Mouse (Mus musculus) midbrain, embryonic 15.5 days (tissue): Measurements from ENCODE around the gene Rnf10. TPM values are rescaled to one million over a fixed set of nuclear protein-coding genes. Genes with fewer than 3 reads are reported as not detected.

Experiments
- ATAC-seq: fragments of 200-750 bp; cut with Nextera tagmentation; replicated peaks from 2 replicates; pipeline ENCODE4 v1.8.0; 2017; ENCODE audit warnings: moderate TSS enrichment
- H3K27ac ChIP-seq: fragments of 300-500 bp; sonication (generic); 2 replicates; pipeline ENCODE4 v1.5.1; 2015; ENCODE audit warnings: mild to moderate bottlenecking, inconsistent platforms
- H3K27me3 ChIP-seq: fragments of 300-500 bp; sonication (generic); replicated peaks from 2 replicates; pipeline ENCODE4 v1.6.1; 2015; ENCODE audit warnings: inconsistent platforms
- H3K36me3 ChIP-seq: fragments of 300-500 bp; sonication (generic); replicated peaks from 2 replicates; pipeline ENCODE4 v1.6.1; 2015; ENCODE audit warnings: inconsistent platforms
- H3K4me1 ChIP-seq: fragments of 300-500 bp; sonication (generic); 2 replicates; pipeline ENCODE4 v1.6.1; 2015; ENCODE audit warnings: inconsistent platforms
- H3K4me2 ChIP-seq: fragments of 300-500 bp; sonication (generic); 2 replicates; pipeline ENCODE4 v1.6.1; 2015; ENCODE audit warnings: inconsistent platforms, mild to moderate bottlenecking, moderate library complexity
- H3K4me3 ChIP-seq: fragments of 300-500 bp; sonication (generic); 2 replicates; pipeline ENCODE4 v1.5.1; 2015; ENCODE audit warnings: mild to moderate bottlenecking, inconsistent platforms
- H3K9ac ChIP-seq: fragments of 300-500 bp; sonication (generic); 2 replicates; pipeline ENCODE4 v1.6.1; 2015; ENCODE audit warnings: mild to moderate bottlenecking, inconsistent platforms
- H3K9me3 ChIP-seq: fragments of 300-500 bp; sonication (generic); 2 replicates; pipeline ENCODE4 v1.6.1; 2016; ENCODE audit warnings: inconsistent platforms
- WGBS: fragments of 180-500 bp; shearing (Covaris S2); methylation state at CpG from one replicate; pipeline ENCODE4 v1.1.7; 2015; ENCODE audit warnings: mixed read lengths; 5-methylcytosine and 5-hydroxymethylcytosine counted together
- polyA plus RNA-seq: library from polyadenylated mRNA; unstranded; fragments of >200 nt; fragmentation: Nextera tagmentation; extraction: Ambion mirVana; gene quantifications from 2 replicates; pipeline ENCODE4 v1.2.1, GENCODE M21; 2015

The Rnf10 gene
- polyA plus RNA-seq, 1 experiment from 2014 or later: 202 TPM

DNA sequence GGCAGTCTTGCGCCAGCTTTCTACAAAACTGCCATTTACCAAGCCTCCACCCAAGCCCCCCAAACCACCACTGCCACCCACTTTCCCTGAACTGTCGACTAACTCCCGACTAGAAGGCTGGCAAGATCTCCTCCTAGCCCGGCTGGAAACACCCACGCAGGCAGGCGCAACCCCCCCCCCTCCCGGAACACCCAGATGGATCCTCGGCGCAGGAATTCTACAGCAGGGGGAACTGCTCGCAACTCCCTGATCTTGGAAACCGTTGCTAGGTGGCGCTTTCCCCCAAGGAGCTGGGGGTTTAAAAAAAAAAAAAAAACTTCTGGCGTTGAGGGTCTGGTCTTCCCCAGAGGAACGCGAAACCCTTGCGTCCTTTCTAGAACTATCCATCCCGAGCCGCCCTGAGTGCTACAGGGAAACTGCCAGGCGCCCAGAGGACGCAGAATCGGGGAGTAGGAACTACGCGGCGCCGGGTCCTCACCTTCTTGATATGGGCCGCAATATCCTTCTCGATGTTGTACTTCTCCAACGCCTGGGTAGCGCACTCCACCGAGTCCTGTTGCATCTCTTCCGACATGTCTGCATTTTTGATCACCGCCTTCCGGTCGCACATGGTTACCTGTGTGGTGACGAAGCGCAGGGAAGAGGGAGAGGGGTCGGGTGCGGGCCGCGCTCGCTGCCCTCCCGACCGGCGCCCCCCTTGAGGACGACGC is 27.5 kb upstream of the Rnf10 start:
- Histone ChIP-seq H3K27me3 (no peaks in the 10 kb centered on the region), H3K4me3 (peak overlapping the region; percentile 62), H3K4me1 (peaks cover 29% of the 10 kb centered on the region), H3K4me2 (peak overlapping the region; percentile 57), H3K9ac (peak overlapping the region; percentile 70), H3K9me3 (no peaks in the 10 kb centered on the region), H3K27ac (peak overlapping the region; percentile 91), H3K36me3 (peaks cover 16% of the 10 kb centered on the region)
- peak; percentile 69 for ATAC-seq
- WGBS: 1% methylated on average over 46 of the region's 46 CpGs

DNA sequence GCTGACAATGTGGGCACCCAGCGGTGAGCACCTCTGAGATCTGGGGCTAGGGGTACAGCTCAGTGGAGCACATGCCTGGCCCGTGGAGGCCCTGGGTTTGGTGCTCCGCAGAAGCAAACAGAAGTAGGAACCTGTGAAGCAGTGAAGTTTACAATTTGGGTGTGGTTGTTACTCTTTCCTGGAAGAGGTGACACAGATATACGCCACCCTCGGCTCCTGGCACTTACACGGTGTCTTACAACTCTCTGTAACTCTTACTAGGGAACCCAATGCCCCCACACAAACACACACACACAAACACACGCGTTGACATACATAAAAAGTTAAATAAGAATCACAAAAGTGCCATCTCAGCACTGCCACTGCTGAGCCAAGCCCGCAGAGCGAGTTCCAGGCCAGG is 23.6 kb upstream of the Rnf10 start:
- no peak overlapping the region for H3K4me2 ChIP-seq
- H3K4me1 ChIP-seq: peaks cover 22% of the 10 kb centered on the region
- ATAC-seq: no peak
- no peak overlapping the region for H3K4me3 ChIP-seq
- peaks cover 16% of the 10 kb centered on the region for H3K36me3 ChIP-seq
- no peaks in the 10 kb centered on the region for H3K27me3 ChIP-seq
- no peak overlapping the region for H3K27ac ChIP-seq
- no peaks in the 10 kb centered on the region for H3K9me3 ChIP-seq
- no peak overlapping the region for H3K9ac ChIP-seq
- 89% methylated on average over 10 of the region's 10 CpGs for WGBS

DNA sequence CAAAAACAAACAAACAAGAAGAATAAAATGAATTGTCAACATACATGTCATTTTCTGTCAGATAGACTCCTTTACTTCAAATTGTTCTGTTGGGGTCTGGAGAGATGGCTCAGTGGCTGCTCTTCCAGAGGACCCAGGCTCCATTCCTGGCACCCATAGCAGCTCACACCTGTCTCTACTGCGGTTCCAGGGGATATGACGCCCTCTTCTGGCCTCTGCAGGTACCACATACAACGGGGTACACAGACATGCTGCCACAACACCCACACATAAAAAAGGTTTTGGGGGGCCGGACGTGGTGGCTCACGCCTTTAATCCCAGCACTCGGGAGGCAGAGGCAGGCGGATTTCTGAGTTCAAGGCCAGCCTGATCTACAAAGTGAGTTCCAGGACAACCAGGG is 21.5 kb upstream of the Rnf10 start:
- no peaks in the 10 kb centered on the region for H3K9me3 ChIP-seq
- H3K27ac ChIP-seq: no peak overlapping the region
- peaks cover 14% of the 10 kb centered on the region for H3K4me1 ChIP-seq
- WGBS: 89% methylated on average over 8 of the region's 8 CpGs
- no peak for ATAC-seq
- no peak overlapping the region for H3K4me3 ChIP-seq
- H3K36me3 ChIP-seq: peaks cover 29% of the 10 kb centered on the region
- H3K4me2 ChIP-seq: no peak overlapping the region
- no peak overlapping the region for H3K9ac ChIP-seq
- no peaks in the 10 kb centered on the region for H3K27me3 ChIP-seq

DNA sequence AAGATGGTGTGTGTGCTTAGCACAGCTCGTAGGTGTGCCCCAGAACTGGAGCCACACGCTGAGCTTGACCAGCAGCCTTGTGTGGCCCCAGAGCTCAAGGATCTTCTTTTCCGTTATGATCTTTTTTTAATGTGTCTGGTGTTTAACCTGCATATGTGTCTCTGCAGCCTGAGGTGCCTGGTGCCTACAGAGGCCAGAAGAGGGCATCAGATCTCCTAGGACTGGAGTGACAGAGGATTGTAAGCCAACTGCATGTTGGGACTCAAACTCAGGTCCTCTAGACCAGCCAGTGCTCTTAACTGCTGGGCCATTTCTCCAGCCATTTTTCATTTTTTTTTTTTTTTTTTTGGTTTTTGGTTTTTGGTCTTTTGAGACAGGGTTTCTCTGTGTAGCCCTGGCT is 12.0 kb upstream of the Rnf10 start:
- Histone ChIP-seq H3K4me2 (no peak overlapping the region), H3K9ac (no peak overlapping the region), H3K9me3 (no peaks in the 10 kb centered on the region), H3K4me3 (no peak overlapping the region), H3K27me3 (no peaks in the 10 kb centered on the region), H3K4me1 (peaks cover 12% of the 10 kb centered on the region), H3K27ac (no peak overlapping the region), H3K36me3 (peaks cover 35% of the 10 kb centered on the region)
- 90% methylated on average over 3 of the region's 3 CpGs for WGBS
- ATAC-seq: no peak

DNA sequence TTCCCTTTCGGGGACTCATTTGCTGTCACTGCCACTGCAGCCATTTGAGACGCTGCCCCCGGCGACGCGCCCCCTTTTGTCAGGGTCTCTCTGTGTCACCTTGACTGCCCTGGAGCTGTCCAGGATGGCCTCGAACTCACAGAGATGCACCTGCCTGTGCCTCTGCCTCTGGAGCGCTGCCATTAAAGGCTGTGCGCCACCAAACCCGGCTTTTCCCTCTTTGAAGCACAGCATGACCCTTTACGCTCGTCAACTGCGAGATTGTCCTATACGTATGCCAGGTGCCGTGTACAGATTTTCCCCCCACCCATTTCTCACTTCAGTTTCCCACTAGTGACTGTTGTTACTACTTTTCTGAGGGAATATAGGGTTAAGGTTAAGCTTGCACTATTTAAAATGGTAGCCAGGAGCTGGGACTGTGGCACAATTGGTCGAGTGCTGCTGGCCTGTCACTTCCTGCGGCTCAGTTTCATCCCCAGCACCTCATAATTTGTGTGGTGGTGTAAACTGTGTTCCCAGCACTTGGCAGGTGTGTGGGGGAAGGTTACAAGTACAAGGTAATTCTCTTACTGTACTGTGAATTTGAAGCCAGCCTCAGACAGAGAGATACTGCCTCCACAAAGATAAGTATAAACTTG is 7.5 kb upstream of the Rnf10 start:
- Histone ChIP-seq H3K9ac (peak overlapping the region; percentile 81), H3K4me3 (peak overlapping the region; percentile 86), H3K4me1 (peaks cover 12% of the 10 kb centered on the region), H3K36me3 (peaks cover 15% of the 10 kb centered on the region), H3K27me3 (no peaks in the 10 kb centered on the region), H3K27ac (peak overlapping the region; percentile 68), H3K4me2 (peak overlapping the region; percentile 65), H3K9me3 (no peaks in the 10 kb centered on the region)
- 8% methylated on average over 17 of the region's 17 CpGs for WGBS
- no peak for ATAC-seq

DNA sequence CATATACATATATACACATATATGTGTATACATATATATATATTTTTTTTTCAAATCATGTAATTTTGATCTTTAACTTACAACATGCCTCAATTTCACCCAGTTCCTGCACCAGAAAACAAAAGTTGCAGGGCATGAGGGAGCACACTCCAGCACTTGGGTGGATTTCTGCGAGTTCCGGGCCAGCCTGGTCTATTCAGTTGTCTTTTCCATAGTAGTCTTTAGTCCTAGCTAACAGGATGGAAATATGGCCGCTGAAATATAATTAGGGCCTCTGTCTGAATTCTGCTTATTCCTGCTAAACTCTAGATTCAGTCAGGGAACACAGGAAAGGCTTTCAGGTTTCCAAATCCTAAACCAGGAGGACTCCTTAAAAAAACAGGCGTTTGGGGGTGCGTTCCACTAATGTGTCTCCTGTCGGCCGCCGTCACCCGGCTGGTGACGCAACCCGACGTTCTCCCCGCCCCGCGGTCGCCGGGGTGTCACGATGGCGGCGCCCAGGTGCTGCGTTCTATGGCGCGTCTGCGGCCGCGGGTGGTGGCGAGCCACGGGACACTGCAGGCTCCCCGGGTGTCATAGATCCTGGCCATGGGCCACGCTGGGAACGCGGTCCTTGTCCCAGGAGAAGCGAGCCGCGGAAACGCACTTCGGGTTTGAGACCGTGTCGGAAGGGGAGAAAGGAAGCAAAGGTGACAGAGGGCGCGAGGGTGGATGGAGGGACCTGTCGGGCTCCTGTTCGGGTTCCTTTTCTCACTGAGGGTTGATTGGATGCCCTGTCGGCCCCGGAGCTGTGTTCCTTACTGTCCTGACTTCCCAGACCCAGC is 6.7 kb upstream of the Rnf10 start, which contains the start of gene Coq5:
Gene Coq5 (plus strand): TSS at position 441 of the 824 bp plus-strand sequence.
- no peaks in the 10 kb centered on the region for H3K27me3 ChIP-seq
- H3K4me3 ChIP-seq: peak within 1 kb of the TSS; percentile 86
- WGBS: 3% methylated on average over 45 of the region's 45 CpGs
- H3K27ac ChIP-seq: peak within 1 kb of the TSS; percentile 68
- peak within 1 kb of the TSS; percentile 81 for H3K9ac ChIP-seq
- peak; percentile 89 for ATAC-seq
- H3K9me3 ChIP-seq: no peaks in the 10 kb centered on the region
- H3K4me2 ChIP-seq: peak within 1 kb of the TSS; percentile 65
- H3K36me3 ChIP-seq: peaks cover 12% of the 10 kb centered on the region
- H3K4me1 ChIP-seq: peaks cover 12% of the 10 kb centered on the region

DNA sequence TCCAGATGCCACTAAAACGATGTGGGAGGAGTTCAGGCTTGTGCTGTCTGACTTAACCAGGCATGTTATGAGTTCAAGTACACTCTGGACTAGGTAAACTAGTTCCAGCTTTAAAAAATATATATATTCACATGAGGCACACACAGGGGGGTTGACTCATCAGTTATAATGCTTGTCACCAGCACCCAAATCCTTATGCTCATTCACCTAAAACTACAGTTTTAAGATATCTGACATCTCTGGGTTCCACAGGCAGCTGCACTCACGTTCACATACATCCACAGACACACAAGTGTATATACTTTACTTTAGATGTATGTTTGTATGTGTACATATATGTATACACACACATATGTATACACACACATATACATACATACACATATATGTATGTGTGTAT is 6.1 kb upstream of the Rnf10 start:
- Histone ChIP-seq H3K27me3 (no peaks in the 10 kb centered on the region), H3K9me3 (no peaks in the 10 kb centered on the region), H3K36me3 (peaks cover 6% of the 10 kb centered on the region; the same call in 1 of the 2 replicates), H3K27ac (no peak overlapping the region), H3K9ac (no peak overlapping the region), H3K4me1 (peaks cover 14% of the 10 kb centered on the region), H3K4me2 (no peak overlapping the region), H3K4me3 (no peak overlapping the region)
- ATAC-seq: 0 out of 2 replicates have a peak, but pooled peaks have one; percentile 27
- 59% methylated on average over 2 of the region's 2 CpGs for WGBS

DNA sequence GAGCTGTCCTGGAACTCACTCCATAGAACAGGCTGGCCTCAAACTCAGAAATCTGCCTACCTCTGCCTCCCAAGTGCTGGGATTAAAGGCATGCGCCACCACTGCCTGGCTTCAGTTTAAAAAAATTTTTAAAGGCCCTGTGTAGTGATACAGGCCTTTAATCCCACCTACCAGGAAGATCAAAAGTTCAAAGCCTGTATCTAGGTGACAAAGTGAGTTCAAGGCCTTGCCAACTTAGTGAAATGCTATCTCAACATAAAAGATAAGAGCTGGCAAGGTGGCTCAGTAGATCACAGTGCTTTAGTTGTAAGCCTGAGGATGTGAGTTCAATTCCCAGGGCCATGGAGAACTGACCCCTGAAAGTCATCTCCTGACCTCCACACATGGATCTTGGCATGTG is 5.4 kb upstream of the Rnf10 start:
- Histone ChIP-seq H3K4me2 (no peak overlapping the region), H3K4me1 (peaks cover 20% of the 10 kb centered on the region), H3K27ac (no peak overlapping the region), H3K27me3 (no peaks in the 10 kb centered on the region), H3K9ac (no peak overlapping the region), H3K36me3 (0 out of 2 replicates have a peak, but pooled peaks cover 2% of the 10 kb centered on the region), H3K4me3 (no peak overlapping the region), H3K9me3 (no peaks in the 10 kb centered on the region)
- ATAC-seq: no peak
- WGBS: 74% methylated on average over 1 of the region's 1 CpGs

DNA sequence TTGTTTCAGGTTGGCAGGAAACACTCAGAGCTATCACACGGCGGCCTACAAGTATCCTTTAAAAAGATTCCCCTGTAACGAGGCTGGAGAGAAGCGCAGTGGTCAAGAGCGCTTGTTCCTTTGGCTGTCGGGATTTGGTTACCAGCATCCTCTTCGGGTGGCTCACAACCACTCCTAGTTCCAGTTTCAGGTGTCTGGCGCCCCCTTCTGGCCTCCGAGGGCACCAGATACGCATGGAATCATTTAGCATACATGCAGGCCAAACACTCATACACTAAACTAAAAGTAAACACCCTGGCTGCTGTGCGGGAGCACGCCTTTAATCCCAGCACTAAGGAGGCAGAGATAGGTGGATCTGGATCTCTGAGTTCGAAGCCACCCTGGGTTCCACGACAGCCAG is 3.3 kb upstream of the Rnf10 start:
- no peak overlapping the region for H3K27ac ChIP-seq
- no peaks in the 10 kb centered on the region for H3K36me3 ChIP-seq
- no peak overlapping the region for H3K9ac ChIP-seq
- ATAC-seq: no peak
- WGBS: 34% methylated on average over 14 of the region's 14 CpGs
- no peaks in the 10 kb centered on the region for H3K9me3 ChIP-seq
- H3K4me1 ChIP-seq: peaks cover 26% of the 10 kb centered on the region
- no peaks in the 10 kb centered on the region for H3K27me3 ChIP-seq
- no peak overlapping the region for H3K4me2 ChIP-seq
- H3K4me3 ChIP-seq: no peak overlapping the region

DNA sequence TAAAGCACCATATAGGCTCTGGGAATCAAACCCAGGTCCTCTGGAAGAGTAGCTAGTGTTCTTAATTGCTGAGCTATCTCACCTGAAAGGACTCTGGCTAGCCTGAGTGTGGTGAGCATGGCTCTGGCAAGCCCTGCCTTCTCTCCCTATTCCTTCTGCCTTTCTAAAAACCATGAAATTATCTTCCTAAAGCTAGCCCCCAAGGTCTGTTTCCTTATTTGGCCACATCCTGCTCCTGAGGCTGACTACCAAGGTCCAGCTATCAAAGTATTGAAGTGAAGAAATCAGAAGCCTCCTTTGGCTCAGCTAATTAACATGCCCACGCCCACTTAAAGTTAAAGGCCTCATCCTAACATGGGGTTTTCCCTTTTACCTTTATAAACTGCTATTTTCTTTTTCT is 2.1 kb upstream of the Rnf10 start:
- WGBS: 90% methylated on average over 1 of the region's 1 CpGs
- no peak overlapping the region for H3K4me3 ChIP-seq
- no peaks in the 10 kb centered on the region for H3K36me3 ChIP-seq

DNA sequence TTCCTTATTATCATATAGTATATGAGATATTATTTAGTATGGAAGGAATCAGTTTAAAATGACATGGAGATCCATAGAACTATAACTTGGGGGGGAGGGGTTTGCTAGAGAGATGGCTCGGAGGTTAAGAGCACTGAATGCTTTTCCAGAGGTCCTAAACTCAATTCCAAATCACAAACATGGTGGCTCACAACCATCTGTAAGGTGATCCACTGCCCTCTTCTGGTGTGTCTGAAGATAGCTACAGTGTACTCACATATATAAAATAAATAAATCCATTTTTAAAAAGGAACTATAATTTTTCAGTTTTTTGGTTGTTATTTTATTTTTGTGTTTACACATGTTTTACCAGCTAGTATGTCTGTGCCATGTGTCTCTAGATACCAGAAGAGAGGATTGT is 1.7 kb upstream of the Rnf10 start:
- no peak overlapping the region for H3K4me3 ChIP-seq
- H3K9ac ChIP-seq: no peak overlapping the region
- peaks cover 34% of the 10 kb centered on the region for H3K4me1 ChIP-seq
- H3K4me2 ChIP-seq: no peak overlapping the region
- 58% methylated on average over 1 of the region's 1 CpGs for WGBS
- H3K27me3 ChIP-seq: no peaks in the 10 kb centered on the region
- no peak for ATAC-seq
- H3K36me3 ChIP-seq: no peaks in the 10 kb centered on the region
- no peak overlapping the region for H3K27ac ChIP-seq
- H3K9me3 ChIP-seq: no peaks in the 10 kb centered on the region

More for the DNA sequence above, 2.1 kb upstream of the Rnf10 start:
- H3K9ac ChIP-seq: no peak overlapping the region
- no peaks in the 10 kb centered on the region for H3K27me3 ChIP-seq
- no peak for ATAC-seq
- H3K4me1 ChIP-seq: peaks cover 30% of the 10 kb centered on the region
- H3K27ac ChIP-seq: no peak overlapping the region
- no peak overlapping the region for H3K4me2 ChIP-seq
- no peaks in the 10 kb centered on the region for H3K9me3 ChIP-seq

DNA sequence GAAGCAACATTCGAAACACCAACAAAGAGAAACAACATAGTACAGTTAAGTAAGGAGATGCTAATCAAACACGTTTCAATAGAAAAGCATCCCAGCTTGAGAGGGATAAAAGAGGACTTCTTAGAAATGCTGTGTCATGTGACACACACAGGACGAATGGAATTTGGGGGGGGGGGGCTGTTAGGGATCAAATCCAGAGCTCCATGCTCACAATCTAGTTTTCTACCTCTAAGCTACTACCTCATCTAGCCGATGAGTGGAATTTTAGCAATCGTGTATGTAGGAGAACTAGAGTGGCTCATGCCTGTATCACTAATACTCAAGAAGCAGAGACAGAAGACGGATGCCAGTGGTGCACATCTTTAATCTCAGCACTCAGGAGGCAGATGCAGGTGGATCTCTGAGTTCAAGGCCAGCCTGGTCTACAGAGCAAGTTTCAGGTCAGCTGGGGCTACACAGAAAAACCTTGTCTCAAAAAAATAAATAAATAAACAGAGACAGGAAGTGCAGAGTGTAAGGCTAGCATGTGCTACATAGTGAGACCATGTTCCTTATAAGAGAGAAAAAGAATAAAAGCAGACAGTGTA is 944 bp upstream of the Rnf10 start:
- ATAC-seq: no peak
- Histone ChIP-seq H3K9ac (peak overlapping the region; percentile 49; the same call in 1 of the 2 replicates), H3K4me2 (peak overlapping the region; percentile 56), H3K4me3 (no peak overlapping the region), H3K27me3 (no peaks in the 10 kb centered on the region), H3K9me3 (no peaks in the 10 kb centered on the region), H3K4me1 (peaks cover 42% of the 10 kb centered on the region), H3K36me3 (no peaks in the 10 kb centered on the region), H3K27ac (peak overlapping the region; percentile 93)
- WGBS: 66% methylated on average over 6 of the region's 6 CpGs
